Mouse (Mus musculus) ES-Bruce4 (cell line): ENCODE measurements around the gene Hfm1. TPM values are rescaled to one million over a fixed set of nuclear protein-coding genes. Genes with fewer than 3 reads are reported as not detected.

Experiments used
- H3K27ac ChIP-seq: 2 replicates; pipeline ENCODE4 v1.5.1; 2012; ENCODE audit warnings: low read length, inconsistent platforms; ENCODE audit not compliant: insufficient read depth
- H3K27me3 ChIP-seq: 2 replicates; pipeline ENCODE4 v1.6.1; 2012; ENCODE audit warnings: mild to moderate bottlenecking, low read length, inconsistent platforms; ENCODE audit not compliant: control insufficient read depth, poor library complexity, insufficient read depth, severe bottlenecking
- H3K36me3 ChIP-seq: 2 replicates; pipeline ENCODE4 v1.6.1; 2012; ENCODE audit warnings: inconsistent platforms, mild to moderate bottlenecking, low read length, moderate library complexity; ENCODE audit not compliant: control insufficient read depth, poor library complexity, insufficient read depth, severe bottlenecking
- H3K4me1 ChIP-seq: one replicate; pipeline ENCODE4 v1.8.1; 2011; ENCODE audit warnings: low read length; ENCODE audit not compliant: control insufficient read depth, insufficient read depth
- H3K4me3 ChIP-seq: 2 replicates; pipeline ENCODE4 v1.5.1; 2011; ENCODE audit warnings: low read depth, mild to moderate bottlenecking, low read length
- H3K9ac ChIP-seq: 2 replicates; pipeline ENCODE4 v1.6.1; 2012; ENCODE audit warnings: low read depth, mild to moderate bottlenecking, inconsistent platforms; ENCODE audit not compliant: poor library complexity, severe bottlenecking
- H3K9me3 ChIP-seq: replicated peaks from 2 replicates; pipeline ENCODE4 v1.6.1; 2012; ENCODE audit warnings: mild to moderate bottlenecking, low read length, inconsistent platforms; ENCODE audit not compliant: control insufficient read depth, poor library complexity, insufficient read depth, severe bottlenecking
- CTCF ChIP-seq: IDR thresholded peaks from one replicate; pipeline ENCODE4 v1.8.1; 2011; ENCODE audit warnings: low read depth, low read length
- EP300 ChIP-seq: IDR thresholded peaks from 2 replicates; pipeline ENCODE4 v1.6.1; 2011; ENCODE audit warnings: low read depth, low read length; ENCODE audit not compliant: insufficient read depth
- POLR2A ChIP-seq: IDR thresholded peaks from one replicate; pipeline ENCODE4 v1.8.1; 2011; ENCODE audit warnings: low read length; ENCODE audit not compliant: insufficient read depth
- polyA plus RNA-seq: library from polyadenylated mRNA; stranded (reverse); fragments of >200 nt; gene quantifications from 2 replicates; pipeline ENCODE4 v1.2.4, GENCODE M21; 2011; ENCODE audit warnings: low read depth; ENCODE audit not compliant: missing spikeins, insufficient read depth, insufficient read length

The Hfm1 gene
- polyA plus RNA-seq, 1 experiment = 2.8 TPM

DNA sequence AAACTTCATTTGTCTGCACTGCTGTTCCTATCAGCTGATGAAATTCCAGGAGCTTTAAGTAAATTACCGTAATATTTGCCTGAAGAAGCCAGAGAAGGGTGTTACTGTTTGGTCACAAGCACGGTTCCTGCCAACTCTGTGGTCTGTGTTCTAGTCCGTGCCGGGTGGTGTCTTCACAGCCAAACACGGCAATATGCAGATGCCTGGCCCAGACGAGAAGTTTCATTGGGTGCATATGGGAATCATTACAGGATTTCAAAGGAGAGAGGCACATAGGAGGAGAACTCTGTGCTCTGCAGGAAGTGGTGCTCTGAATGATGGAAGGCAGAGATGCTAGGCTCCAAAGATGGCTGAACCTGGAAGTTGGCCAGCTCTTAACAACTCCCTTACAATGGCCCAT, 94.7 kb downstream of the Hfm1 start:
- Histone ChIP-seq H3K9me3 (no peaks in the 10 kb centered on the region), H3K27me3 (no peaks in the 10 kb centered on the region), H3K36me3 (no peaks in the 10 kb centered on the region), H3K4me1 (no peaks in the 10 kb centered on the region), H3K27ac (no peak overlapping the region), H3K9ac (no peak overlapping the region), H3K4me3 (no peak overlapping the region)
- TF ChIP-seq POLR2A = no peak
- TF ChIP-seq EP300 = no peak
- no peak for TF ChIP-seq CTCF

DNA sequence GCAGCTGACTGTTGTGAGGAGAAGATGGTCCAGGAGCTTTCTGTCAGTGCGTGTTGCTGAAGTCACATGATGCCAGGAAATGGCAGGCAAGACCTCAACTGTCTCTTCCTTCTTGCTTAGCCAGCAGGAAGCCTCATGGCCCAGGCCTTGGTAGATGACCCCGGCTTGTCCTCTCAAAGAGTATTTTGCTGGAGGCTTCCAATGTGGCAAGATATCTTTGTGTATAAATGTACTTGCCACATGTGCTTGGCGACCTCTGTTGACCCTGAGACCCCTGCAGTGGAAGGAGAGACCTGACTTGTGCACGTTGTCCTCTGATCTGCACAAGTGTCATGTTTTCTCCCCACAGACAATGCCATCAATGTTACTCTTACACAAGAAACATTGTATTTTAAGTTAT, 95.3 kb downstream of the Hfm1 start:
- H3K4me3 ChIP-seq = no peak overlapping the region
- H3K4me1 ChIP-seq = no peaks in the 10 kb centered on the region
- H3K9me3 ChIP-seq = no peaks in the 10 kb centered on the region
- H3K27me3 ChIP-seq = no peaks in the 10 kb centered on the region
- TF ChIP-seq EP300 = no peak
- TF ChIP-seq CTCF = no peak
- TF ChIP-seq POLR2A = no peak
- H3K9ac ChIP-seq = no peak overlapping the region
- H3K27ac ChIP-seq = no peak overlapping the region
- H3K36me3 ChIP-seq = no peaks in the 10 kb centered on the region

DNA sequence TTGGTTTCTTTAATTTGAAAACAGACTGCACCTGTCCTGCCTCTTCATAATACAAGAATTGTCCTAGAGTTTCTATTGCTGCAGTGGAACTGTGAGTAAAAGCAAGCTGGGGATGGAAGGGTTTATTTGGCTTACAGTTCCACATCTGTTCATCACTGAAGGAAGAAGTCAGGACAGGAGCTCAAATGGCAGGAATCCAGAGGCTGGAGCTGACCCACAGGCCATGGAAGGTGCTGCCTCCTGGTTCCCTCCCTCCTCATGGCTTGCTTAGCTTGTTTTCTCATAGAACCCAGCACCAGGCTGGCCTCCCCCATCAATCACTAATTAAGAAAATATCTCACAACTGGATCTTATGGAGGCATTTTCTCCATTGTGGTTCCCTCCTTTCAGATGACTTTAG, 99.4 kb downstream of the Hfm1 start:
- no peaks in the 10 kb centered on the region for H3K9me3 ChIP-seq
- no peaks in the 10 kb centered on the region for H3K27me3 ChIP-seq
- no peaks in the 10 kb centered on the region for H3K4me1 ChIP-seq
- TF ChIP-seq EP300 (no peak), CTCF (no peak), POLR2A (no peak)
- H3K4me3 ChIP-seq = no peak overlapping the region
- H3K27ac ChIP-seq = no peak overlapping the region
- no peaks in the 10 kb centered on the region for H3K36me3 ChIP-seq
- H3K9ac ChIP-seq = no peak overlapping the region

DNA sequence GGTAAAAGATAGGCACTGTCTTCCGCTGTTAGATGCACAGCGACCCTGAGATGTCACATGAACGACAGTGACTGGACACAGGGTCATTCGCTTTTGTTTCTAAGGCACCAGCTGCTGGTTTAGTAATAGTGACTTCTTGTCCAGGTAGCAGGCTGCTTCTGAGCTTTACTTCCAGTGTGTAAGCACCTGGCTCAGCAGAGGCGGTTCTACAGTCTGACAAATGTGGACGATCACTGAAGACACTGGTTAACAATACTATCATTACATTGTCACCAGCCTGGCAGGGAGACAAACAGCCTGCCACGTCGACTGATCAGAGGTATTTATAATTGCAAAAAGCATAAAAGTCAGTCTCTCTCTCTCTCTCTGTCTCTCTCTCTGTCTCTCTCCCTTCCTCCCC, 100.1 kb downstream of the Hfm1 start:
- H3K27ac ChIP-seq = no peak overlapping the region
- H3K27me3 ChIP-seq = no peaks in the 10 kb centered on the region
- no peak overlapping the region for H3K4me3 ChIP-seq
- H3K9me3 ChIP-seq = no peaks in the 10 kb centered on the region
- TF ChIP-seq CTCF (no peak), EP300 (no peak)
- H3K9ac ChIP-seq = no peak overlapping the region
- H3K36me3 ChIP-seq = no peaks in the 10 kb centered on the region
- no peaks in the 10 kb centered on the region for H3K4me1 ChIP-seq

DNA sequence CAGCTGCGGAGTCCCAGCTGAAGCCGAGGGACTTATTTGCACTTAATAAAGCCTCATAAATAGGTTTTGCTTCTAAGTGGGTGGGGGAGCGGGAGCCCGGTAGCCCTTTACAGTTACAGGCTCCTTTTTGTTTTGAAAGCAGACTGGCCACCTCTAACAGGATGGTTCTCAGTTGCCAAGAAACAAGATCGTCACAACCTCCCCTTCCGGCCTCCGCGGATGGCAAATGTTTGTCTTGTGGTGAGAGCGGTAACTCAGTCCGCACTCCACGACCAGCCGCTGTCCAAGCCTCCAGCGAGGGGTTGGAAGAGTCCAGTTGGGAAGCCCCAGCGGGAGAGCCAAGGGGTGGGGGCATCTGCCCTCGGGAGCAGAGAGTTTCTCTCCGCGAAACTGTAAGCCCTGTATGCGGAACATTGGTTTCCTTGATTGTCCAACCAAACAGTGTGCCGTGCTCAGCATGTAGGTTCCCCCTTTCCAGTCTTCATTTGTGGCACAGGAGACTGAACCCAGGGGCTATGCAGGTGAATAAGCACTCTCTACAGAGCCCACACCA, 100.7 kb downstream of the Hfm1 start:
- no peak overlapping the region for H3K9ac ChIP-seq
- no peak for TF ChIP-seq POLR2A
- no peak for TF ChIP-seq CTCF
- no peak for TF ChIP-seq EP300
- H3K9me3 ChIP-seq = no peaks in the 10 kb centered on the region
- no peak overlapping the region for H3K4me3 ChIP-seq
- no peaks in the 10 kb centered on the region for H3K4me1 ChIP-seq
- H3K36me3 ChIP-seq = no peaks in the 10 kb centered on the region
- no peaks in the 10 kb centered on the region for H3K27me3 ChIP-seq
- H3K27ac ChIP-seq = no peak overlapping the region

DNA sequence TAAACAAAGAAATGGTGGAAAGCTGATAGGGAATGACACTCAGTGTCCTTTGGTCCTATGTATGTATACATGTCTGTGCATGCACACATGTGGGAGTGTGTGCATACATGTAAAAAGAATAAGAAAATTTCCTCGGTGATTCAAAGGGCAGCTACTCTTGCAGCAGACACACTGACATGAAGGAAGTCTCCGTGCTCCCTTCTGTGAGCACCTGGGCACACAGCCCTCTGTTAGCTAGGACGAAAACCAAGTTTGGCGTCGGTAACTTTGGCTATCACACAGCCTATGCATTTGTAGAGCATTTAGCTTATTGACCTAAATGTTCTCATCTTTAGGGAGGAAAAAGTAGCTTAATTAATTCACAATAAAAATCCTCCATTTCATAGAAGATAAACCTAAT, 101.4 kb downstream of the Hfm1 start:
- H3K27ac ChIP-seq = no peak overlapping the region
- no peaks in the 10 kb centered on the region for H3K36me3 ChIP-seq
- TF ChIP-seq EP300 = no peak
- no peak for TF ChIP-seq POLR2A
- no peak for TF ChIP-seq CTCF
- H3K4me3 ChIP-seq = no peak overlapping the region
- H3K9ac ChIP-seq = no peak overlapping the region
- no peaks in the 10 kb centered on the region for H3K9me3 ChIP-seq
- no peaks in the 10 kb centered on the region for H3K4me1 ChIP-seq
- H3K27me3 ChIP-seq = no peaks in the 10 kb centered on the region
